Mouse (Mus musculus) left cerebral cortex, adult 9 months (tissue): ENCODE results near the gene Col4a2.
A peak's percentile ranks its signal among the peaks of the same experiment; 100 is the strongest.

Experiments used
- DNase-seq, 2 experiments: peaks; one replicate each; pipeline ENCODE4 v3.0.0; 2022; ENCODE audit warnings: low spot score in 2 of 2

Col4a2 gene

DNA sequence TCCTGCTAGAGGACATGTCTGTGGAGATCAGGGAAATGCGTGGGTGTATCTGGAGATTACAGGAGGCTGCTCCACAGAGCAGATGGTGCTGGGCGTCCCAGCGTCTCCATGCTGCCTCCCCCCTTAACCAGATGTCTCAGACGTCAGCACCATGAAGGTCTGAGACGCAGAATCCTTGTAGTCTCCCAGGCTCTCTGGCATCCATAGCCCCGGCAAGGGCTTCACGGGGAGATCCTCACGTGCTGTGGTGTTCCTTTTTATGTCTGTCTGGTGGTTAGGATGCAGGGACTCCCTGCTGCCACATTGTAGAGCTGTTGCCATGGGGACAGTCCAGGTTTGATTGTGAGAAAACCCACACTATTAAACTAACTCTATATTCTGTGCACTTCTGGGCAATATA, 101.7 kb downstream of the Col4a2 start:
- DNase-seq, result peak; percentile 79 to 82

DNA sequence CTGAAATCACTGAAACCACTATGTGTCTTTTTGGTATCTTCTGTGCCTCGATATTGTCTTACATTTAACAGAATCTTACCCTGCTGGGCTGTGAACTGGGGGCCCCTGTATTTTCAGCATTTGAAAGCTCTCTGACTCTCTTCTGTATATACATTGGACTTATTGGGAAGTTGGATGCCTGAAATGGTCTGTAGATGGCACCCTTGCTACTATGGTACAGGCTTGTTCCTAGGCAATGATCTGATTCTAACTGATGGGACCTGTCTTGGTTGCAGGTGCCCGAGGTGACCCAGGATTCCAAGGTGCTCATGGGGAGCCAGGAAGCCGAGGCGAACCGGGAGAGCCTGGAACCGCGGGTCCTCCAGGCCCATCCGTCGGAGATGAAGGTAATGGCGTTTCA, 102.5 kb downstream of the Col4a2 start:
- DNase-seq, result no peak

DNA sequence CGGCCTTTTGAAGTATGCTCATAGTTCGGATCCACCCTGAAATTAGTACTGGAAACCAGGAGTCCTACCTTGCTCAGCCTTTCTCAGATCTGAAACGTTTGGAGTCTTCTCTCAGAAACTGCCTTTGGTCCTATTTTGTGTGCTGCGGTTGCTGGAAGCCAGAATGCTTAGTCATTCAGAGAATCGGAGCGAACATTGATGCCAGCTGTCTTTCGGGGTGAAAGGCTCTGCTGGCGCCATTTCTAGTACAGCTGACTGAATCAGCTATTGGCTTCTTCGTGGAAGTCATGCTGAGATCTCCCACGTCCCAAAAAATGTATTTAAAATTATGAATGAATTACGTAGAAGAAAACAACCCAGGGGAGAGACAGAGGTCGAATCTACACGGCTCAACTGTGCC, 105.2 kb downstream of the Col4a2 start:
- DNase-seq, result peak in 1 of 2 experiments; percentile 55

DNA sequence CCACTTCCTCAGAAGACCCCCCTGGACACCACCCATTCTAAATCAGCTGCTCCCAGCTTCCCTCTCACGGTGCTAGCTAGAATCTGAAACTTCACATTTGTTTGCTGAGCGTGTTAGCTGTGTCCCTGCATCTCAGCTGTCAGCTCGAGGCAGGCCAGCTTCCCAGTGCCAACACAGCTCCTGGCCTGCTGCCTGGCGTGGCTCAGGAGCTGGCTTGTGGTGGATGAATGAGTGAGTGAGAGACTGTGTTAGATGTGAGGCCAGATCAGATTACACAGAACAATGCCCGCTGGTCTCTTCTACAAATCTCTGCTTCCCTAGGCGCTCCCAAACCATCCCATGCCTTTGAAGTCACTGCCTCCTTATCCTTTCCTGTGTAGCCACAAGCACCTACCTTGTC, 106.6 kb downstream of the Col4a2 start:
- peak in 1 of 2 experiments; percentile 82 for DNase-seq

DNA sequence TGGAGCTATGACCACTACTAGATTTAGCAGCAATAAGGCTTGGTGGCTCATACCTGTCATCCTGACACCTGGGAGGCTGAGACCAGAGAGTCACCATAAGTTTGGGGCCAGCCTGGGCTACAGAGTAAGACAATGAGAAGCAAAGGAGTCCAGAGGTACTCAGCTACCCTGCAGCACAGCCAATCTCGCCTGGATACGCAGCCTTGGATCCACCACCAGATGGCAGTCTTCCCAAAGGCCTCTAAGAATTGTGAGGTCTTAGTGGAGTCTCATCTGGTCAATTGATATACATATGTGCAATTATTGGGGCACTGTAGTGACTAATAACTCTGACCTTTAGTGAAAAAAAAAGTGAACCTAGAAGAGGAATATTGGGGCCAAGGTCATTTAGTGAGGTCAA, 107.0 kb downstream of the Col4a2 start:
- peak in 1 of 2 experiments; percentile 44 for DNase-seq

DNA sequence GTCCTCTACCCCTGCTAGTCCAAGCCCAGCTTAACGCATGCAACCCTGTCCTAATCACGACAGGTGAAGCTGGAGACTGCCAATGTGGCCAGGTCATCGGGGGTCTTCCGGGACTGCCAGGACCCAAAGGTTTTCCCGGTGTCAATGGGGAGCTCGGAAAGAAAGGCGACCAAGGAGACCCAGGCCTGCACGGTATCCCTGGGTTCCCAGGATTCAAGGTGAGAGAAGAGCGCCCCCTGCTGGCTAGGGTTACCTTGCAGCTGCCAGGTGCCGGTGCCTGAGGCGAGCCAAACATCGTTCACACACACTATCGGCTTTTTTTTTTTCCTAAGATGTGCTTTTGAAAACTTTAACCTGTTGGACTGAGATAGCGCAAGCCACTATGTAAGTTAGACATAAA, 108.5 kb downstream of the Col4a2 start:
- DNase-seq, result peak in 1 of 2 experiments; percentile 38

DNA sequence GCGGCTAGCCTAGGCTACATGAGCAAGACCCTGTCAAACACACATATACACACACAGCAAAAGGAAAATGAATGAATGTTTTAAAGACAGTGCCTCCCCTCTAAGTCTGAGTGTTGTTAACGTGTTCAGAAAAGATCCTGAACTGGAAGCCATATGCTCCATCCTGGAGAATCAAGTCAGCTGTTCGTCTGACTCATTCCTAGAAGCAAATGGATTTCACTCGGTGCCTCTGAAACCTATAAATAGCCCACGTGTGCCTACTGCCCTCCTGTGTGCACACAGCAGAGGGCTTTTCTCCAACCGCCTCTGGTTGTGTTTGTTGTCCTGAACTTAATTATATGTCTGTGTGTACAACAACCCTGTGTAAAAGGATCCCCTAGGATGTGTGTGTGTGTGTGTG, 109.4 kb downstream of the Col4a2 start:
- DNase-seq, result peak in 1 of 2 experiments; percentile 45

DNA sequence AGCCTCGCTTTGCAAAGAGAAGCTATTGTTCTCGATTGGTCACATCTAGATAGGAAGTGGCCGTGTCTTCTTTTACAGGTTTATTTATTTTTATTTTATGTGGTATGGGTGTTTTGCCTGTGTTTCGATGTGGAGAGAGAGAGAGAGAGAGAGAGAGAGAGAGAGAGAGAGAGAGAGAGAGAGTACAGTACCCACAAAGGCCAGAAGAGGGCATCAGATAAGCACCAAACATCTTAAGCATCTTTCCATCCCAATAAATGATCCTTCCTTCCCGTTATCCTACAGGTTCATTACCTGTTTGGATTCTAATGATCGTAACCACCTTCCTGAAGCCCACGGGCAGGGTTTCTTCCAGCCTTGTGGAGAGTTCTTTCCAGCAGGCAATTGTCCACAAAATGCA, 110.5 kb downstream of the Col4a2 start:
- no peak for DNase-seq

DNA sequence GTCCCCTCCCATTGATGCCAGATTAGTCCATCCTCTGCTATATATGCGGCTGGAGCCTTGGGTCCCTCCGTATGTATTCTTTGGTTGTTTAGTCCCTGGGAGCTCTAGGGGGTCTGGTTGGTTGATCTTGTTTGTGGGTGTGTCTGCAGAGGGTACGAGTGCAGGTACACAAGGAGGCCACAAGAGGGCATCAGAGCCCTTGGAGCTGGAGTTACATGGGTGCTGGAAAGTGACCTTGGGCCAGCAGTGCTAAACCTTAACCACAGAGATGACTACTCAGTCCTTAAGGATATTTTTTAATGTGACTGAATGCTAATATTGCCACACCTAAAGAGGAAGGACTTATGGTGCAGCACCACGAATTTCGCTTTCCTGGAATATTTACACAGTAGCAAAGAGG, 118.1 kb downstream of the Col4a2 start:
- no peak for DNase-seq

DNA sequence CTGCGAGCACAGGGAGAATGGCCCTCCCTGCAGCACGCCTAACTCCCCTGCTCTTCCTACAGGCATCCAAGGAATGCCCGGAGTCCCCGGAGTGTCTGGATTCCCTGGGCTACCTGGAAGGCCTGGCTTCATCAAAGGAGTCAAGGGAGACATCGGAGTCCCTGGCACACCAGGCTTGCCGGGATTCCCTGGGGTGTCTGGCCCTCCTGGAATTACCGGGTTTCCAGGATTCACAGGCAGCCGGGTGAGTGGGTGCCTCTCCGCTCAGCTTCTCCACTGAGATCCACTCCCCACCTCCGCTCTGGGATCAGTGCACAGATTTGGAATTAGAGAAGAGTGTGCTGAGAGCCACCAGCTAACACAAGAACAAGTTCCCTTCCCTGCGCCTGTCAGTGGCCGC, 125.3 kb downstream of the Col4a2 start:
- DNase-seq, result peak in 1 of 2 experiments; percentile 61

DNA sequence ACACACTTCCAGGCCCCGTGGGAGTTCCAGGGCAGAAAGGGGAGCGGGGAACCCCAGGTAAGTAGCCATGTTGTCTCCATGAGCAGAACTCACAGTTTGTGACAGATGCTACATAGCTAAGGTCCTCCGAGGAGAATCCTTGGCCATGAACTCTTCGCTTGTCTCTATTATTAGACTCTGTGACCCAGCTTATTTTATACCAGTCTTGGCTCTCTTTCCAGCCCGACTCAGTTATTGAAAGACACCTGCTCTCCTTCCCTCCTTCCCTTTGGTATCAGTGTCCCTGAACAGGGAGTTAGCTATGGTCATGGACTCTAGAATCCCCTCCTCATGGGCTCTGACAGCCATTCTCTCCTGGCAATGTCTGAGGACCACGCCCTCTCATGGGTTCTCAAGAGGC, 128.7 kb downstream of the Col4a2 start:
- DNase-seq, result no peak

DNA sequence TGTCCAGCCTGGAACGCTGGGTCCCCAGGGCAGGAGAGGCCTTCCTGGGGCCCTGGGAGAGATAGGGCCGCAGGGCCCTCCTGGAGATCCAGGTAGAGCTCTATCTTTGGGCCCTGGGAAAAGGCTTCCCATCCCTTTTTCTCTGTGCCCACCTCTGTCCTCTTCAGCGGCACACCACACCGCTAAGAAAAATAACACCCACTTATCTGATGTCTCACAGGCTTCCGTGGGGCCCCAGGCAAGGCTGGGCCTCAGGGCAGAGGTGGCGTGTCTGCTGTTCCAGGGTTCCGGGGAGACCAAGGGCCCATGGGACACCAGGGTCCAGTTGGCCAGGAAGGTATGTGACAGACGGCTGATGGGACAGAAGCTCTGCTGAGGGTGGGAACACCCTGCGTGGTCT, 131.0 kb downstream of the Col4a2 start:
- no peak for DNase-seq

DNA sequence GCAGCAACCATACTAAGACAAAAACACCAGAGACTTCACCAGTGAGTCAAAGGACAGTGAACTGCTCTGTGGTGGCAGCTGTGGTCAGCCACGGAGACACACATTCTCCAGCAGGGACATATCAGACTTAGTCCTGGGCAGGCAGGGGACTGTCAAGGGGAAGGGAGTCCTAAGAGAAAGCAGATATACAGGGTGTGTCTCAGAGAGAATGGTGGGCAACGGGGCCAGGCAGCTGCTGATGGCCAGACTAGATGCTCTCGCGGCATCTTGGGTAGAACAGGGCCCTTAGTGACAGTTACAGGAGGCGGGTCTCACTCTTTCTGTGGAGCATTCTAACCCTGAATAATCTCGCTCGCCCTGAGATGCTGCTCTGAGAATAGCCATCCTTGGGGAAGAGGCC, 131.6 kb downstream of the Col4a2 start:
- DNase-seq, result no peak

DNA sequence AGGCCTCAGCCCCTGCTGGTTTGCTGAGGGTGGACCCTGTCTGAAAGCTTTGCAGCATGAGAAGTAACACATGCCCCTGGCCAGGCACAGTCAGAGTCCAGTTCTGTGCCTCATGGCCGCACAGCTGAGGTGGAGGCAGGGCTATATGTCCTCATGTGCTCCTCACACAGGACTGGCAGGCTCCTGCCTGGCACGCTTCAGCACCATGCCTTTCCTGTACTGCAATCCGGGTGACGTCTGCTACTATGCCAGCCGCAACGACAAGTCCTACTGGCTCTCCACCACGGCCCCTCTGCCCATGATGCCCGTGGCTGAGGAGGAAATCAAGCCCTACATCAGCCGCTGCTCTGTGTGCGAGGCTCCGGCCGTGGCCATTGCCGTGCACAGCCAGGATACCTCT, 133.2 kb downstream of the Col4a2 start:
- no peak for DNase-seq

DNA sequence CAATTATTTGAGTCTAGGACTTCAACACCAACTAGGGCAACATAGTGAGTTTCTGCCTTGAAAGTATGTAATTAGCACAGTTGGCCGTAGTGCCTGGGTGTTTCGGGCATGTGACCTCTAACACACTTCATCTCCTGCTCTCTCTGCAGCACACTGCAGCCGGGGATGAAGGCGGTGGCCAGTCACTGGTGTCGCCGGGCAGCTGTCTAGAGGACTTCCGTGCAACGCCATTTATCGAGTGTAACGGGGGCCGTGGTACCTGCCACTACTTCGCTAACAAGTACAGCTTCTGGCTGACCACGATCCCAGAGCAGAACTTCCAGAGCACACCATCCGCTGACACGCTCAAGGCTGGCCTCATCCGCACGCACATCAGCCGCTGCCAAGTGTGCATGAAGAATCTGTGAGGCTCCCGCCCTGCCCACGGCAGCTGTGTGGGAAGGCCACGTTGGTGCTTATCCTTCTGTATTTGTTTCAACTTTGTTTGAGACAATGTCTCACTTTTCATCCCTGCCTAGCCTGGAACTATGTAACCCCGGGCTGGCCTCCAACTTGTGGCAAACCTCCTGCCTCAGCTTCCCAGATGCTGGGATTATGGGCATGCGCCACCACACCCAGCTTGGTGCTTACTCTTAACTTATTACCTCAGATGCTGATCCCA, 135.4 kb downstream of the Col4a2 start:
- no peak for DNase-seq

DNA sequence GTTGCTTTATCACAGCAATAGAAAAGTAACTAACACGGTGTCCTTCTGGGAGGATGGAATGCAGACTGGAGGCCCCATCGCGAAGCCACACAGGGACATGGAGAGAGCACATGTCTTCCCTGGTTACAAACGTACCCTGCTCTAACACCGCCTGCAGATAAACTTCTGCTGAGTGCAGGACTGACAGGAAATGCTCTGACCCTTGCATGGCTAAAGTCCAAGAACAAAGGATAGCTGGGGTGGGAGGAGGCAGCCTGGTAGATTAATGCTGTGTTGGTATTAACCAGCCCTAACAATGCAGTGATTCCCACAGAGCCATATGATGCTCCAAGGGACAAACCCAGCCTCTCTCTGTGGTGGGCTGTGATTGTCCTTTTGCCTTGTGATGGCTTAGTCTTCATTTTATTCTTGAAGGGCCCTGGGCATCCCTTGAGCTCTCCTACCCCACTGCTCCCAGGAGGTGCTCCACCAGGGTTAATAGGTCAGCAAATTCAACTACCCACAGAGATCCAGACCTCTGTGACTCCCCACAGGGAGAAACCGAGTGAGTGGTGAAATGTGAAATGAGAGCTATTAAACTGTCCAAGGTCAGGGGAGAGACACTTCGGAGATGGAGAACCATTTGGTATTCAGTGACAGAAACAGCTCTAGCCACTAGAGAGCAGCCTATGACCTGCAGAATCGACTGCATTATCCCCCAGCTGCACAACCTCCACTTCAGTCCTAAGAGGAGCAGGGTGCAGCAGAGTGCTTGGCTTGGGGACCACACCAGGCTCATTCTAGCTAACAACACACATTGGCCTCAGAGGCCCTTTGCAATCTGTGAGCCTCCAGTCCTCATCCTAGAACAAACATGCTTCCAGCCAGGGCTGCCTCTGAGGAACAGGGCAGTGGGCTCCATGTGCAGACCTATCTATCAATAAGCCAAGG, 137.8 kb downstream of the Col4a2 start:
- peak in 1 of 2 experiments; percentile 19 for DNase-seq

DNA sequence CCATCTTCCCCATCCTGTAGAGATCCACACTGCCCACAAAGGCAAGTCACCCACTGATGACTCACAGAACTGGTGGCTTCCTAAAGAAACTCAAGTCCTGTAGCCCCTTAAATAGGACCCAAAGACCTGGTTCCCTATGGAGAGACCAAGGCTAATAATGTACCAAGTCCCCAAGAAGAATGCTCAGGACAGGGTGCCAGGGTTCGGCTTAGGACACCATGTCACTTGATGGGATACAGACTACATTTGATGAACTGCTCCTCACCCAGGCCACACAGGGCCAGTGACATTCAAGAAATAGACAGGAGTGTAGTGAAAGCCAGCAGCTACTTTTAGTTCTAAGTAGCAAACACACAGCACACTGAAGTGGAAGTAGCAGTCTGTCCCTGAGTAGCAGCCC, 139.5 kb downstream of the Col4a2 start:
- no peak for DNase-seq

DNA sequence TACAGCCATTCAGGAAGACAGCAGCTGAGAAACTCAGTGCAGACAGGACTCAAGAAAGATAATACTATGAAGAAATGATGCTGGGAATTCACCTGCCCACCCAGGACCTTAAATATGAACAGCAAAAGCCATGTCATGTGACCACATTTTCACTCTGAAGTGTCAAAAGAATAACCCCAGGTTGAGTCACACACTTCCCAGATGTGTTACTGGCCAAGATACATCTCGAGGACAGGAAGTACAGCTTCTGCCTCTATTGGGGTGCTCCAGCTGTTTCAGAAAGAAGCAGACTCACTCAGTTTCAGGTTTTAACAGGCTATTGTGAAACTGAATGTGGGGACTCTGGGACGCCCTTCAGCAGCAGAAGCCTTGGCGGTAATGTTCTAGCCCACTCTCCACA, 140.0 kb downstream of the Col4a2 start:
- no peak for DNase-seq

DNA sequence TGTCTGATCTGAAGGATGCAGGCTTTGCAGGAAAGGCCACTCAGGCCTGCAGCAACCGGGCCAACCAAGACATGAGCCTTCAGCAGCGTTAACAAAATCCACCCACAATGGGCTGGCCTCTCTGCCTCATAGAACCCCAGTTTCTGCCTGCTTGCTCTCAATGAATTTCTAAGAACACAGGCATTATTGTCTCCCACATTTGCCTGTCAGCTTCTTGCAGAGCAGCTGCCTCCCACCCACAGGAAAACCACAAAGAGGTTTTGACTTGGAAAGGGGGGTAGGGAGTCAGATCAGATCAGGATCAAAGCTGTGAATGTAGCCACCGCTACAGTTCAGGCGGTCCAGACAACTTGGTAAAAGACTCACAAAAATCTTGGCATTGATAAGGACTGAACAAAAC, 140.4 kb downstream of the Col4a2 start:
- peak in 1 of 2 experiments; percentile 32 for DNase-seq

DNA sequence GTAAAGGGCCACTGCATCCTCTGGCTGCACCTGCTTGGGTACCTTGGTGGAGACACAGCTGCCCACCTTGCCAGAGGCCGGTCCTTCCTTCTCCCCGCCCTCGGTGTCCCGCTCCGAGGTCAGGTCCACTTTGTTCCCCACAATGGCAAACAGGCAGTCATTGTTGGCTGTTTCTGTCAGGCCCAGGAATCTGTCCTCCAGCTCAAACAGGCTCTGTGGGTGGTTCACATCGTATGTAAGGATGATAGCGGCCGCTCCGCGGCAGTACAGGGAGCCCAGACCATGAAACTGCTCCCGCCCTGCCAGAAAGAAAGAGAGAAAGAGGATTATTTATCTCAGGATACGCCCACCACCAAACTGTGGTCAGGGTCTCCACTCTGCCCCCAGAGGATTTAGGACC, 141.6 kb downstream of the Col4a2 start:
- no peak for DNase-seq

DNA sequence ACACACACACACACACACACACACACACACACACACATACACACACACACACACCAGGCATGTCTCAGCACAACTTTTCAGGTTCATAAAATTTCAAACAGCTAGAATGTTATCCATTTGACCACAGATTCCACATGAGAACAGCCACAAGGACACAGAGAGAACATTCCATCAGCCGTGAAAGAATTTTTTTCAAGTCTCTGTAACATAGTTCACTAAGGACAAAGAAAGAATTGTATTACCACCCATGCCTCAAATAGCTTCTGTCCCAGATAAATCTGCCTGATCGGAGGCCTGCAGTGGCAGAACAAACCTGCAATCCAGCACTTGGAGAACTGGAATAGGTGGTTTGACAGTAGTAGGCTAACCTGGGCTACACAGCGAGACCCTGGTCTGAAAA, 144.7 kb downstream of the Col4a2 start:
- no peak for DNase-seq

DNA sequence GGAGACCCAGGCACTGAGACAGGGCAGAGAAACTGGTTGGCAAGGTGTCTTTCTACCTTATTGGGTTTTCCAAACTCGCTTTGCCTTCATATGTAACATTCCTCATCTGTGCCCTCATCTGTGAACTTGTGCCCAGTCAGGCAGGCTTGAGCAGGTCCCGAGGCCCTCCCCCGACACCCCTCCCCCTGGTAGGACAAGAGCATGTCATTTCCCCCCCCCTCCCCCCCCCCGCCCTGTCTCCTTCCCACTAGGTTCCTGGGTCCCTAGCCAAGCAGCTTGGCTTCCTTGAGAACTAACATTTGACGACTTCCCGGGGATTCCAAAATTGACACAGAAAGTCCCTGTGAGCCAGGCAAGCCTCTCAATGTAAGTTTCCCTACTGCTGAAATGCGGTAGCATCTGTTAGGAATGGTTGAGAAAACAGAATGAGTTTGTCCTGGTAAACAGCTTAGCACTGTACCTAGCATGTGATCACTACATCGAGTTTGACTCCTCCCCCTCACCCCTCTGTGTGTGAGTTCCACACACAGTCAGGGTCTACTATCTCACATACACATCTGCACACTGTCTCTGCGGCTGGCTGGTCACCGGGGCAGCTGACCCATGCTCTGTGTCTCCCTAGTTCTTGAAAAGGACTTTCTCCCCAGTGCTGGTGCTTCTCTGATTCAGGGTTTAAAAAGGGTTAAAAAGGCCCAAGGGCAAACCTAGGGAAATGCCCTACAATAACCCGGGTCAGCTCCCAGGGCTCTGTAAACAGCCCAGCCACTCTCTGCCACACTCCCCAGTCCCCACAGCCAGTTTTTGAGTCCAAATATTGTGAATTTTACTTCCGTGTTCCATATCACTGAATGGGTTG, 145.6 kb downstream of the Col4a2 start:
- no peak for DNase-seq
